Mouse (Mus musculus) lung, adult 2 months (tissue): Measurements from ENCODE around the gene Rap1b.

Experiments used
- CTCF ChIP-seq: fragments of 200-500 bp; IDR thresholded peaks from 2 replicates; pipeline ENCODE4 v1.5.1; 2011; ENCODE audit warnings: mild to moderate bottlenecking, low read length, control low read depth; ENCODE audit not compliant: insufficient read depth
- POLR2A ChIP-seq: fragments of 200-500 bp; IDR thresholded peaks from 2 replicates; pipeline ENCODE4 v1.6.1; 2011; ENCODE audit warnings: low read depth, mild to moderate bottlenecking, control low read depth, low read length, borderline replicate concordance; ENCODE audit errors: extremely low read depth

GRCm38 (mm10) chr10:117828536-117828935, 17.3 kb downstream of the Rap1b start:
- TF ChIP-seq POLR2A (no peak), CTCF (no peak)
